Mouse (Mus musculus) heart, postnatal 0 days (tissue): Measurements from ENCODE around the gene Col13a1. TPM values are rescaled to one million over a fixed set of nuclear protein-coding genes. Genes with fewer than 3 reads are reported as not detected.

Experiments used
- ATAC-seq: fragments of 200-750 bp; cut with Nextera tagmentation; 2 replicates; pipeline ENCODE4 v1.8.0; 2017; ENCODE audit warnings: low read depth, moderate number of reproducible peaks, moderate library complexity; ENCODE audit not compliant: insufficient read depth
- DNase-seq: peaks from one replicate; pipeline ENCODE4 v3.0.0-alpha.2; 2016; ENCODE audit warnings: low spot score
- H3K27ac ChIP-seq: fragments of 300-500 bp; sonication (generic); 2 replicates; pipeline ENCODE4 v1.5.1; 2014; ENCODE audit warnings: low read depth, mild to moderate bottlenecking
- H3K27me3 ChIP-seq: fragments of 300-500 bp; sonication (generic); 2 replicates; pipeline ENCODE4 v1.6.1; 2014; ENCODE audit warnings: low read length, mixed read lengths; ENCODE audit not compliant: control insufficient read depth, insufficient read depth
- H3K36me3 ChIP-seq: fragments of 300-500 bp; sonication (generic); replicated peaks from 2 replicates; pipeline ENCODE4 v1.6.1; 2014; ENCODE audit warnings: low read length, mixed read lengths; ENCODE audit not compliant: control insufficient read depth, insufficient read depth
- H3K4me1 ChIP-seq: fragments of 300-500 bp; sonication (generic); 2 replicates; pipeline ENCODE4 v1.6.1; 2014; ENCODE audit warnings: antibody characterized with exemption; ENCODE audit not compliant: control insufficient read depth, insufficient read depth
- H3K4me2 ChIP-seq: fragments of 300-500 bp; sonication (generic); 2 replicates; pipeline ENCODE4 v1.6.1; 2014; ENCODE audit warnings: low read depth, mild to moderate bottlenecking, low read length, moderate library complexity
- H3K4me3 ChIP-seq: fragments of 300-500 bp; sonication (generic); 2 replicates; pipeline ENCODE4 v1.5.1; 2014; ENCODE audit warnings: low read depth, low read length
- H3K9ac ChIP-seq: fragments of 300-500 bp; sonication (generic); replicated peaks from 2 replicates; pipeline ENCODE4 v1.6.1; 2014; ENCODE audit warnings: low read depth, low read length, mixed read lengths
- H3K9me3 ChIP-seq: fragments of 300-500 bp; sonication (generic); replicated peaks from 2 replicates; pipeline ENCODE4 v1.6.1; 2016; ENCODE audit warnings: low read length; ENCODE audit not compliant: control insufficient read depth
- CTCF ChIP-seq: IDR thresholded peaks from 2 replicates; pipeline ENCODE4 v1.5.1; 2016; ENCODE audit warnings: antibody characterized with exemption, control low read depth, low read depth
- EP300 ChIP-seq: IDR thresholded peaks from 2 replicates; pipeline ENCODE4 v1.6.1; 2016; ENCODE audit warnings: antibody characterized with exemption, low read depth
- WGBS: fragments of 180-500 bp; shearing (Covaris S2); extraction: QIAGEN DNeasy Blood & Tissue Kit; methylation state at CpG from one replicate; pipeline ENCODE4 v1.1.7; 2014; 5-methylcytosine and 5-hydroxymethylcytosine counted together
- polyA plus RNA-seq: library from polyadenylated mRNA; unstranded; fragments of >200 nt; fragmentation: Nextera tagmentation; extraction: Ambion mirVana; gene quantifications from 2 replicates; pipeline ENCODE4 v1.2.1, GENCODE M21; 2015
- total RNA-seq: library from RNA; depleted of rRNA; stranded (reverse); fragments of >200 nt; gene quantifications from 2 replicates; pipeline ENCODE4 v1.2.3, GENCODE M21; 2014; ENCODE audit warnings: low replicate concordance

Col13a1 gene
- total and polyA plus RNA-seq, 2 experiments from 2014 or later: 2.3 to 6.5 TPM

- H3K9ac ChIP-seq: no peak overlapping the region
- H3K4me3 ChIP-seq: no peak overlapping the region
- no peak for DNase-seq
Observed at GRCm38 (mm10) chr10:61832713-61833112, 146.2 kb downstream of the Col13a1 start.

GRCm38 (mm10) chr10:61831741-61832140, 147.2 kb downstream of the Col13a1 start:
- WGBS: 90% methylated on average over 6 of the region's 6 CpGs
- Histone ChIP-seq H3K27me3 (no peaks in the 10 kb centered on the region), H3K4me1 (no peaks in the 10 kb centered on the region), H3K36me3 (no peaks in the 10 kb centered on the region), H3K27ac (no peak overlapping the region), H3K4me3 (no peak overlapping the region), H3K4me2 (no peak overlapping the region), H3K9ac (no peak overlapping the region), H3K9me3 (no peaks in the 10 kb centered on the region)
- no peak for ATAC-seq
- TF ChIP-seq EP300 (no peak), CTCF (no peak)
- DNase-seq: no peak

More at GRCm38 (mm10) chr10:61832713-61833112, 146.2 kb downstream of the Col13a1 start:
- no peaks in the 10 kb centered on the region for H3K27me3 ChIP-seq
- H3K4me2 ChIP-seq: no peak overlapping the region
- no peaks in the 10 kb centered on the region for H3K9me3 ChIP-seq
- no peak overlapping the region for H3K27ac ChIP-seq
- WGBS: 57% methylated on average over 11 of the region's 11 CpGs
- H3K36me3 ChIP-seq: no peaks in the 10 kb centered on the region
- ATAC-seq: no peak
- no peaks in the 10 kb centered on the region for H3K4me1 ChIP-seq
- TF ChIP-seq CTCF (no peak), EP300 (no peak)

GRCm38 (mm10) chr10:61831251-61831650, 147.7 kb downstream of the Col13a1 start:
- H3K4me1 ChIP-seq: no peaks in the 10 kb centered on the region
- WGBS: 78% methylated on average over 12 of the region's 12 CpGs
- no peak overlapping the region for H3K4me3 ChIP-seq
- H3K9ac ChIP-seq: no peak overlapping the region
- TF ChIP-seq EP300 (no peak), CTCF (no peak)
- ATAC-seq (no peak), DNase-seq (no peak)
- H3K27ac ChIP-seq: no peak overlapping the region
- no peaks in the 10 kb centered on the region for H3K27me3 ChIP-seq
- H3K4me2 ChIP-seq: no peak overlapping the region
- H3K9me3 ChIP-seq: no peaks in the 10 kb centered on the region
- H3K36me3 ChIP-seq: no peaks in the 10 kb centered on the region

GRCm38 (mm10) chr10:61830817-61831216, 148.1 kb downstream of the Col13a1 start:
- no peaks in the 10 kb centered on the region for H3K27me3 ChIP-seq
- H3K4me1 ChIP-seq: no peaks in the 10 kb centered on the region
- DNase-seq: no peak
- H3K27ac ChIP-seq: no peak overlapping the region
- H3K36me3 ChIP-seq: no peaks in the 10 kb centered on the region
- WGBS: 39% methylated on average over 9 of the region's 9 CpGs
- no peak overlapping the region for H3K9ac ChIP-seq
- no peaks in the 10 kb centered on the region for H3K9me3 ChIP-seq
- ATAC-seq: no peak
- H3K4me3 ChIP-seq: no peak overlapping the region
- no peak overlapping the region for H3K4me2 ChIP-seq
- TF ChIP-seq CTCF: no peak
- TF ChIP-seq EP300: no peak

- Histone ChIP-seq H3K27me3 (no peaks in the 10 kb centered on the region), H3K4me1 (no peaks in the 10 kb centered on the region), H3K27ac (no peak overlapping the region), H3K36me3 (no peaks in the 10 kb centered on the region), H3K9ac (no peak overlapping the region), H3K4me2 (no peak overlapping the region), H3K9me3 (no peaks in the 10 kb centered on the region), H3K4me3 (no peak overlapping the region)
- no peak for TF ChIP-seq EP300
- TF ChIP-seq CTCF: no peak
- WGBS: 61% methylated on average over 3 of the region's 4 CpGs
- no peak for ATAC-seq
- DNase-seq: no peak
Observed at GRCm38 (mm10) chr10:61829046-61829445, 149.9 kb downstream of the Col13a1 start.
